Mouse (Mus musculus) kidney, postnatal 0 days (tissue): ENCODE measurements around the gene Ptpn7. TPM values are rescaled to one million over a fixed set of nuclear protein-coding genes. Genes with fewer than 3 reads are reported as not detected.
A peak's percentile ranks its signal among the peaks of the same experiment; 100 is the strongest.

ENCODE experiments used
- ATAC-seq: fragments of 200-750 bp; cut with Nextera tagmentation; replicated peaks from 2 replicates; pipeline ENCODE4 v1.8.0; 2017; ENCODE audit warnings: low read depth, moderate number of reproducible peaks, moderate TSS enrichment, moderate library complexity; ENCODE audit not compliant: low FRiP score
- DNase-seq: peaks from one replicate; pipeline ENCODE4 v3.0.0-alpha.2; 2016; ENCODE audit warnings: low spot score
- H3K27ac ChIP-seq: fragments of 300-500 bp; sonication (generic); 2 replicates; pipeline ENCODE4 v1.5.1; 2014; ENCODE audit warnings: mild to moderate bottlenecking
- H3K27me3 ChIP-seq: fragments of 300-500 bp; sonication (generic); 2 replicates; pipeline ENCODE4 v1.6.1; 2014; ENCODE audit warnings: low read length, mixed read lengths; ENCODE audit not compliant: insufficient read depth
- H3K36me3 ChIP-seq: fragments of 300-500 bp; sonication (generic); 2 replicates; pipeline ENCODE4 v1.6.1; 2014; ENCODE audit warnings: low read length, mixed read lengths; ENCODE audit not compliant: insufficient read depth
- H3K4me1 ChIP-seq: fragments of 300-500 bp; sonication (generic); replicated peaks from 2 replicates; pipeline ENCODE4 v1.6.1; 2014; ENCODE audit warnings: antibody characterized with exemption, low read length, mixed read lengths; ENCODE audit not compliant: insufficient read depth
- H3K4me2 ChIP-seq: fragments of 300-500 bp; sonication (generic); 2 replicates; pipeline ENCODE4 v1.6.1; 2014; ENCODE audit warnings: mild to moderate bottlenecking, low read length, moderate library complexity, mixed read lengths
- H3K4me3 ChIP-seq: fragments of 300-500 bp; sonication (generic); replicated peaks from 2 replicates; pipeline ENCODE4 v1.5.1; 2014; ENCODE audit warnings: low read depth, low read length
- H3K9ac ChIP-seq: fragments of 300-500 bp; sonication (generic); 2 replicates; pipeline ENCODE4 v1.6.1; 2014; ENCODE audit warnings: low read depth, low read length
- H3K9me3 ChIP-seq: fragments of 300-500 bp; sonication (generic); replicated peaks from 2 replicates; pipeline ENCODE4 v1.6.1; 2016; ENCODE audit warnings: low read length, inconsistent platforms, mixed read lengths
- CTCF ChIP-seq: IDR thresholded peaks from 2 replicates; pipeline ENCODE4 v1.5.1; 2016; ENCODE audit warnings: antibody characterized with exemption, low read depth, mild to moderate bottlenecking, moderate library complexity
- WGBS: fragments of 180-500 bp; shearing (Covaris S2); extraction: QIAGEN DNeasy Blood & Tissue Kit; methylation state at CpG from one replicate; pipeline ENCODE4 v1.1.7; 2014; 5-methylcytosine and 5-hydroxymethylcytosine counted together
- polyA plus RNA-seq: library from polyadenylated mRNA; unstranded; fragments of >200 nt; fragmentation: Nextera tagmentation; extraction: Ambion mirVana; gene quantifications from 2 replicates; pipeline ENCODE4 v1.2.1, GENCODE M21; 2015

Ptpn7 gene
- polyA plus RNA-seq, 1 experiment from 2014 or later = 0.38 TPM

DNA sequence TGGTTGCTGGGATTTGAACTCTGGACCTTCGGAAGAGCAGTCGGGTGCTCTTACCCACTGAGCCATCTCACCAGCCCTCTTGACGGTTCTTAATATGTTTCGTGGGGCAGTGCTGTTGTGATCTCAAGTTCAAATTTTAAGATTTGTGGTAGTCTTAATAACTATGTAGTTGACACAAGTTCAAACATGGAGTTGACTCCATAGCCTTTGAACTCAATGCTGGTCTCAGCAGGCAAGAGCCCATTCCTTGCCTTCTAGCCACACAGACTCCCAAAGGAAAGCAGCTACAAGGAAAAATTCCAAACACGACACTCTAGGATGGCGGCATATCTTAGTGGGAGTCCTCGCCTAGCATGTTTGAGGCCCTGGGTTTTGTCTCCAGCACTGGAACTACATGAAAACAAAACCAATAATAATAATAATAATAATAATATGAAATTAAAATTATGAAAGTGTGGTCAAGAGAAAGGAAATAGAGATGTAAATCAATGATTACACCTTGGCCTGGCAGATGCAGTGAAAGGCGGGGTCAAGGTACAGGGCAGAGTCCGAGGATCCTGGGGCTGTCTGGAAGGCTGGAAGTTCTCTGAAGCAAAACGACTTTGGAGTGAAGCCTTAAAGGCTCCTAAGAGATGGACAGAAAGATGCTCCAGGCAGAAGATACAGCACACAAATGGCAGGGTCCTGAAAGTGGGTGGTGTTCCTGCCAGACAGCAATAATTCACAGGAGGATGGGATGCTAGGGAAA lies 36.1 kb downstream of the Ptpn7 start:
- Histone ChIP-seq H3K4me1 (no peaks in the 10 kb centered on the region), H3K4me2 (no peak overlapping the region), H3K9me3 (no peaks in the 10 kb centered on the region), H3K9ac (no peak overlapping the region), H3K27ac (no peak overlapping the region), H3K4me3 (no peak overlapping the region), H3K27me3 (no peaks in the 10 kb centered on the region), H3K36me3 (no peaks in the 10 kb centered on the region)
- no peak for TF ChIP-seq CTCF
- ATAC-seq (peak; percentile 71), DNase-seq (no peak)
- WGBS = 83% methylated on average over 10 of the region's 10 CpGs

DNA sequence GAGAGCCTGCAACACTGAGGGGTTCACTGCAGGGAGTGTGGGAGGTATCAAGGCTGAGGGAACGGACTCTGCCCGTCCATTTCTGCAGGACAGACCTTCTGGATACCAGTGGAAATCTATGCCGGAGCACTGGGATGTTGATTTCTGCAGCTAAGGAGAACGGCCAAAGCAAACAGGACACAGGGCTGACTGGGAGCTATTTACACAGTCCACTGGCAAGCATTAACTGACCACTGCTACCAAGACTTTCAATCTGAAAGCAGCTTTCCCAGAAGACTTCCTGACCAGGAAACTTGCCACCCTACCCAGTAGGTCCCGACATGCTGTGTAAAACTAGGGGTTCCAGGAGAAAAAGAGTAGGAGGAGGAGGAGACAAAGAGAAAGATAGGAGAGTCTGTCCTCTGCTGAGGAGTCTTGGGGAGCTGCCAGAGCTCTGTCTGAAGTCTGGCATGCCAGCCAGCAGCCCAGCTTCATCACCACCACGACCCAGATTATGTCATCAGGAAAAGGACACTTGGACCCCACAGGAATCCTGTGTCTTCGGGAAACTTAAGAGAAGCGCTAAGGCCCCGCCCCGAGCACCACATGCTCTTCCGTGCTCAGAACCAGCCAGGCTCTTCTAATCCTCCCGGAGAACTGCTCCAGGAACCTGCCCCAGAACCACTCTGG lies 37.2 kb downstream of the Ptpn7 start:
- Histone ChIP-seq H3K27me3 (no peaks in the 10 kb centered on the region), H3K9ac (no peak overlapping the region), H3K36me3 (no peaks in the 10 kb centered on the region), H3K9me3 (no peaks in the 10 kb centered on the region), H3K4me3 (no peak overlapping the region), H3K4me1 (no peaks in the 10 kb centered on the region), H3K4me2 (no peak overlapping the region), H3K27ac (no peak overlapping the region)
- WGBS = 44% methylated on average over 12 of the region's 12 CpGs
- ATAC-seq (no peak), DNase-seq (peak; percentile 29)
- no peak for TF ChIP-seq CTCF

- DNase-seq = no peak
- H3K9ac ChIP-seq = no peak overlapping the region
- H3K4me2 ChIP-seq = no peak overlapping the region
- no peaks in the 10 kb centered on the region for H3K36me3 ChIP-seq
- H3K9me3 ChIP-seq = no peaks in the 10 kb centered on the region
- WGBS = 56% methylated on average over 10 of the region's 10 CpGs
- H3K4me1 ChIP-seq = no peaks in the 10 kb centered on the region
- H3K27me3 ChIP-seq = no peaks in the 10 kb centered on the region
- no peak for TF ChIP-seq CTCF
- ATAC-seq = no peak
- no peak overlapping the region for H3K4me3 ChIP-seq
- H3K27ac ChIP-seq = no peak overlapping the region
These were observed 37.8 kb downstream of the Ptpn7 start for GRCm38 (mm10) chr1:135170299-135170698.

DNA sequence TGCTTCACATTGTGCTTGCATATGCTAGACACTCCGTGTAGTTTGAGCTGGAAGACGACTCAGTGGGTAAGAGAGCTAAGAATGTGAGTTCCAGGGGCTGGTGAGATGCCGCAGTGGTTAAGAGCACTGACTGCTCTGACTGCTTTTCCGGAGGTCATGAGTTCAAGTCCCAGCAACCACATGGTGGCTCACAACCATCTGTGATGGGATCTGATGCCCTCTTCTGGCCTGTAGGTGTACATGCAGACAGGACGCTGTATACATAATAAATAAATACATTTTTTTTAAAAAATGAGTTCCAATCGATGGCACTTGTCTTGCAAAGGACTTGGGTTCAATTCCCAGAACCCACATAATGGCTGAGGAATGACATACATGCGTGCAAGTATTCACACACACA lies 38.7 kb downstream of the Ptpn7 start:
- 84% methylated on average over 7 of the region's 7 CpGs for WGBS
- no peaks in the 10 kb centered on the region for H3K27me3 ChIP-seq
- ATAC-seq (no peak), DNase-seq (no peak)
- H3K4me1 ChIP-seq = no peaks in the 10 kb centered on the region
- no peak overlapping the region for H3K4me3 ChIP-seq
- no peaks in the 10 kb centered on the region for H3K36me3 ChIP-seq
- H3K4me2 ChIP-seq = no peak overlapping the region
- TF ChIP-seq CTCF = peak; percentile 49
- H3K9ac ChIP-seq = no peak overlapping the region
- H3K27ac ChIP-seq = no peak overlapping the region
- no peaks in the 10 kb centered on the region for H3K9me3 ChIP-seq

- DNase-seq = peak; percentile 94
- peak; percentile 90 for TF ChIP-seq CTCF
- no peaks in the 10 kb centered on the region for H3K36me3 ChIP-seq
- peak; percentile 60 for ATAC-seq
- H3K4me2 ChIP-seq = no peak overlapping the region
- no peaks in the 10 kb centered on the region for H3K9me3 ChIP-seq
- WGBS = 49% methylated on average over 6 of the region's 6 CpGs
- no peak overlapping the region for H3K4me3 ChIP-seq
- no peak overlapping the region for H3K9ac ChIP-seq
- H3K27ac ChIP-seq = no peak overlapping the region
- H3K27me3 ChIP-seq = no peaks in the 10 kb centered on the region
- H3K4me1 ChIP-seq = no peaks in the 10 kb centered on the region
These were observed 39.5 kb downstream of the Ptpn7 start for GRCm38 (mm10) chr1:135171984-135172383.

DNA sequence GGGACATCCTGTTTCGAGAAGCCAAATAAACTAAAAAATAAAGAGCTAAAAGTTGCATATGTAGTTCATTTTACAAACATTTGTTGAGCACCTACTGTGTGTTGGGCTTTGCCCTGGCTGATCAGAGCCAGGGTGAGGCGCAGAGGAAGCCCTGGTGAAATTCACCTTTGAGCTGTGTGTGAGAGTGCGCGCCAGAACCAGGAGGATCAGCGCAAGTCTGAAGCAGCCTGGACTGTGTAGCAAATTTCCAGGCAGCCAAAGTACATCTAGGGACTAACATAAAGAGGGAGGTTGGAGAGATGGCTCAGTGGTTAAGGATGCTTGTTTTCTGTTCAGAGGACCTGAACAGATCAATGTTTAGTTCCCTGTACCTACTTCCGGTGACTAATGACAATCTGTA lies 40.8 kb downstream of the Ptpn7 start:
- no peak for DNase-seq

More for the DNA sequence above, 40.8 kb downstream of the Ptpn7 start:
- TF ChIP-seq CTCF = no peak
- WGBS = 92% methylated on average over 6 of the region's 6 CpGs
- Histone ChIP-seq H3K36me3 (no peaks in the 10 kb centered on the region), H3K9me3 (no peaks in the 10 kb centered on the region), H3K27me3 (no peaks in the 10 kb centered on the region), H3K4me3 (no peak overlapping the region), H3K4me2 (no peak overlapping the region), H3K27ac (no peak overlapping the region), H3K4me1 (no peaks in the 10 kb centered on the region), H3K9ac (no peak overlapping the region)
- ATAC-seq = no peak
